Mouse (Mus musculus) megakaryocyte-erythroid progenitor cell, adult 5-6 weeks (primary cell): Measurements from ENCODE around the gene Pold3. TPM values are rescaled to one million over a fixed set of nuclear protein-coding genes. Genes with fewer than 3 reads are reported as not detected.

Experiments
- ATAC-seq: replicated peaks from 2 replicates; pipeline ENCODE4 v1.8.0; 2016; ENCODE audit warnings: mild to moderate bottlenecking, inconsistent platforms; ENCODE audit not compliant: severe bottlenecking, poor library complexity, low FRiP score, low TSS enrichment
- total RNA-seq, 2 experiments: library from RNA; stranded (forward) in 1 of 2; stranded (reverse) in 1 of 2; fragments of 200-1000, 215-1000 nt in 1 of 2; fragments of >200 nt in 1 of 2; fragmentation: Nextera tagmentation in 1 of 2; gene quantifications; 2 replicates each; pipeline ENCODE4 v1.2.3; 2014 to 2017

Pold3 gene
- total RNA-seq, 2 experiments from 2014 or later, result 97.0 to 98.7 TPM

- no peak for ATAC-seq
Observed at GRCm38 (mm10) chr7:100036495-100036894, 84.9 kb downstream of the Pold3 start.

DNA sequence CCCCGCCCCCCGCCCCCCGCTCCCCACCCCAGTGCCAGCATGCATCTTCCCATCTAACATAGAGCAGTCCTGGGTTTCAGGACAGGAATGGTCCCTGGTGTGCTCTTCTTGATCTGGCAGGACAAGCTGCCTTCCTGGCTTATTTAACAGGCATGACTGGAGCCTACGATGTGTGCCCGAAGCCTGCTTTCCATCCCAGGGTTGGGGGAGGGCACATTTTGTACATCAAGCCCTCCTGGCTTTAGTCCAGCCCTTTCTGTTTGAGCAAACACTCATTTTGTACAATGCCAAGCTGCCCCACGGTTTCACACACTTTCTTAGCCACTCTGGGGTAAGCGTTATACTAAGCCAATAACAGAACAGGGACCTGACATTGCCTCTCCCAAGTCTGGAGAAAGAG, 85.3 kb downstream of the Pold3 start:
- ATAC-seq, result no peak

- no peak for ATAC-seq
Observed at GRCm38 (mm10) chr7:100034815-100035463, 86.4 kb downstream of the Pold3 start.

- no peak for ATAC-seq
Observed at GRCm38 (mm10) chr7:100033672-100034071, 87.7 kb downstream of the Pold3 start.

Other genes with a start within 250 kb of the Pold3 start
- gene Rnf169, start 141.1 kb downstream of the Pold3 start, total RNA-seq (2014; fragmentation: Nextera tagmentation), result 5.3 and 10.4 TPM in 2 replicates
- 7.8 and 14.8 TPM in 2 replicates for gene Rnf169, start 141.1 kb downstream of the Pold3 start, total RNA-seq (2017)
- not detected in 2 replicates for gene Chrdl2, start 115.4 kb downstream of the Pold3 start, total RNA-seq (2014; fragmentation: Nextera tagmentation)
- not detected in 2 replicates for gene Chrdl2, start 115.4 kb downstream of the Pold3 start, total RNA-seq (2017)
- gene Lipt2, start 37.7 kb upstream of the Pold3 start, total RNA-seq (2014; fragmentation: Nextera tagmentation), result 5.2 and 13.0 TPM in 2 replicates
- 8.5 and 16.9 TPM in 2 replicates for gene Lipt2, start 37.7 kb upstream of the Pold3 start, total RNA-seq (2017)
- 4.1 TPM in 1 of 2 replicates, not detected in the other for gene Kcne3, start 54.9 kb upstream of the Pold3 start, total RNA-seq (2014; fragmentation: Nextera tagmentation)
- gene Kcne3, start 54.9 kb upstream of the Pold3 start, total RNA-seq (2017), result 0.38 TPM in 1 of 2 replicates, not detected in the other
- gene Pgm2l1, start 105.8 kb upstream of the Pold3 start, total RNA-seq (2014; fragmentation: Nextera tagmentation), result 11.6 and 21.7 TPM in 2 replicates
- 13.7 and 18.0 TPM in 2 replicates for gene Pgm2l1, start 105.8 kb upstream of the Pold3 start, total RNA-seq (2017)
- not detected in 2 replicates for gene P4ha3, start 164.0 kb upstream of the Pold3 start, total RNA-seq (2014; fragmentation: Nextera tagmentation)
- 0.38 TPM in 1 of 2 replicates, not detected in the other for gene P4ha3, start 164.0 kb upstream of the Pold3 start, total RNA-seq (2017)